ENCODE assay signal across 1 mouse cellular context in genomic region chr17:43557104-43557503, GRCm38 (mm10).
TF ChIP-seq lines count a peak whose summit lies in the region.

No protein-coding gene starts in this region.

TF ChIP-seq in CH12.LX, 34 proteins besides CTCF, POLR2A, EP300 and RAD21 (continued from another document):
- no peak for TF ChIP-seq KAT2A (IDR thresholded peaks at IDR 0.05; ENCODE audit: insufficient replicate concordance, low read length)
